Mouse (Mus musculus): ENCODE results near the gene Adam10. TPM values are rescaled to one million over a fixed set of nuclear protein-coding genes. Genes with fewer than 3 reads are reported as not detected.

Gene Adam10
- polyA plus RNA-seq, 1 experiment from 2014 or later = 58.2 TPM

- no peak overlapping the region for H3K4me2 ChIP-seq (ENCODE audit: low read depth, low read length)
- H3K27ac ChIP-seq (ENCODE audit: low read length) = no peak overlapping the region
- H3K9ac ChIP-seq (ENCODE audit: low read length) = no peak overlapping the region
- H3K27me3 ChIP-seq (ENCODE audit: control insufficient read depth, insufficient read depth, low read length) = no peaks in the 10 kb centered on the region
- 35% methylated on average over 1 of the region's 1 CpGs for WGBS
- H3K9me3 ChIP-seq (replicated peaks; ENCODE audit: control insufficient read depth, low read length) = no peaks in the 10 kb centered on the region
- H3K4me1 ChIP-seq (ENCODE audit: control insufficient read depth, insufficient read depth, low read length) = peaks cover 23% of the 10 kb centered on the region
- H3K4me3 ChIP-seq (ENCODE audit: low read length) = no peak overlapping the region
- no peak for ATAC-seq (replicated peaks; ENCODE audit: extremely low read depth, insufficient read depth, low FRiP score)
- no peaks in the 10 kb centered on the region for H3K36me3 ChIP-seq (ENCODE audit: control insufficient read depth, insufficient read depth)
Observed at GRCm38 (mm10) chr9:70682202-70682601, 3.4 kb downstream of the Adam10 start.

GRCm38 (mm10) chr9:70688301-70688968 is 9.6 kb downstream of the Adam10 start:
- Histone ChIP-seq H3K9me3 (replicated peaks; ENCODE audit: control insufficient read depth, low read length) (no peaks in the 10 kb centered on the region), H3K4me2 (ENCODE audit: low read depth, low read length) (no peak overlapping the region), H3K4me1 (ENCODE audit: control insufficient read depth, insufficient read depth, low read length) (peaks cover 22% of the 10 kb centered on the region), H3K27me3 (ENCODE audit: control insufficient read depth, insufficient read depth, low read length) (no peaks in the 10 kb centered on the region), H3K4me3 (ENCODE audit: low read length) (no peak overlapping the region), H3K9ac (ENCODE audit: low read length) (no peak overlapping the region), H3K36me3 (ENCODE audit: control insufficient read depth, insufficient read depth) (no peaks in the 10 kb centered on the region), H3K27ac (ENCODE audit: low read length) (no peak overlapping the region)
- no peak for ATAC-seq (replicated peaks; ENCODE audit: extremely low read depth, insufficient read depth, low FRiP score)
- WGBS = 59% methylated on average over 2 of the region's 2 CpGs

- 80% methylated on average over 3 of the region's 3 CpGs for WGBS
- H3K27ac ChIP-seq (ENCODE audit: low read length) = no peak overlapping the region
- H3K27me3 ChIP-seq (ENCODE audit: control insufficient read depth, insufficient read depth, low read length) = no peaks in the 10 kb centered on the region
- H3K4me1 ChIP-seq (ENCODE audit: control insufficient read depth, insufficient read depth, low read length) = peaks cover 20% of the 10 kb centered on the region
- no peak overlapping the region for H3K4me2 ChIP-seq (ENCODE audit: low read depth, low read length)
- H3K36me3 ChIP-seq (ENCODE audit: control insufficient read depth, insufficient read depth) = no peaks in the 10 kb centered on the region
- H3K4me3 ChIP-seq (ENCODE audit: low read length) = no peak overlapping the region
- H3K9me3 ChIP-seq (replicated peaks; ENCODE audit: control insufficient read depth, low read length) = no peaks in the 10 kb centered on the region
- ATAC-seq (replicated peaks; ENCODE audit: extremely low read depth, insufficient read depth, low FRiP score) = no peak
- no peak overlapping the region for H3K9ac ChIP-seq (ENCODE audit: low read length)
Observed at GRCm38 (mm10) chr9:70689926-70690325, 11.1 kb downstream of the Adam10 start.

GRCm38 (mm10) chr9:70690579-70690978 is 11.8 kb downstream of the Adam10 start:
- Histone ChIP-seq H3K36me3 (ENCODE audit: control insufficient read depth, insufficient read depth) (no peaks in the 10 kb centered on the region), H3K9me3 (replicated peaks; ENCODE audit: control insufficient read depth, low read length) (no peaks in the 10 kb centered on the region), H3K27ac (ENCODE audit: low read length) (no peak overlapping the region), H3K4me1 (ENCODE audit: control insufficient read depth, insufficient read depth, low read length) (peaks cover 14% of the 10 kb centered on the region), H3K4me2 (ENCODE audit: low read depth, low read length) (no peak overlapping the region), H3K27me3 (ENCODE audit: control insufficient read depth, insufficient read depth, low read length) (no peaks in the 10 kb centered on the region), H3K4me3 (ENCODE audit: low read length) (no peak overlapping the region), H3K9ac (ENCODE audit: low read length) (no peak overlapping the region)
- no peak for ATAC-seq (replicated peaks; ENCODE audit: extremely low read depth, insufficient read depth, low FRiP score)

GRCm38 (mm10) chr9:70691772-70692693 is 13.2 kb downstream of the Adam10 start:
- H3K9ac ChIP-seq (ENCODE audit: low read length) = no peak overlapping the region
- H3K27ac ChIP-seq (ENCODE audit: low read length) = no peak overlapping the region
- H3K4me2 ChIP-seq (ENCODE audit: low read depth, low read length) = no peak overlapping the region
- no peak for ATAC-seq (replicated peaks; ENCODE audit: extremely low read depth, insufficient read depth, low FRiP score)
- H3K9me3 ChIP-seq (replicated peaks; ENCODE audit: control insufficient read depth, low read length) = no peaks in the 10 kb centered on the region
- H3K27me3 ChIP-seq (ENCODE audit: control insufficient read depth, insufficient read depth, low read length) = no peaks in the 10 kb centered on the region
- peaks cover 14% of the 10 kb centered on the region for H3K4me1 ChIP-seq (ENCODE audit: control insufficient read depth, insufficient read depth, low read length)
- H3K36me3 ChIP-seq (ENCODE audit: control insufficient read depth, insufficient read depth) = no peaks in the 10 kb centered on the region
- WGBS = 47% methylated on average over 2 of the region's 2 CpGs
- H3K4me3 ChIP-seq (ENCODE audit: low read length) = no peak overlapping the region

GRCm38 (mm10) chr9:70695723-70696122 is 16.9 kb downstream of the Adam10 start:
- Histone ChIP-seq H3K4me2 (ENCODE audit: low read depth, low read length) (no peak overlapping the region), H3K9me3 (replicated peaks; ENCODE audit: control insufficient read depth, low read length) (no peaks in the 10 kb centered on the region), H3K36me3 (ENCODE audit: control insufficient read depth, insufficient read depth) (no peaks in the 10 kb centered on the region), H3K4me3 (ENCODE audit: low read length) (no peak overlapping the region), H3K9ac (ENCODE audit: low read length) (no peak overlapping the region), H3K4me1 (ENCODE audit: control insufficient read depth, insufficient read depth, low read length) (peaks cover 5% of the 10 kb centered on the region; the same call in 1 of the 2 replicates), H3K27me3 (ENCODE audit: control insufficient read depth, insufficient read depth, low read length) (no peaks in the 10 kb centered on the region), H3K27ac (ENCODE audit: low read length) (no peak overlapping the region)
- ATAC-seq (replicated peaks; ENCODE audit: extremely low read depth, insufficient read depth, low FRiP score) = no peak
- WGBS = 68% methylated on average over 2 of the region's 2 CpGs

- Histone ChIP-seq H3K4me3 (ENCODE audit: low read length) (no peak overlapping the region), H3K9ac (ENCODE audit: low read length) (no peak overlapping the region), H3K27me3 (ENCODE audit: control insufficient read depth, insufficient read depth, low read length) (no peaks in the 10 kb centered on the region), H3K36me3 (ENCODE audit: control insufficient read depth, insufficient read depth) (no peaks in the 10 kb centered on the region), H3K4me2 (ENCODE audit: low read depth, low read length) (no peak overlapping the region), H3K27ac (ENCODE audit: low read length) (no peak overlapping the region), H3K9me3 (replicated peaks; ENCODE audit: control insufficient read depth, low read length) (no peaks in the 10 kb centered on the region), H3K4me1 (ENCODE audit: control insufficient read depth, insufficient read depth, low read length) (no peaks in the 10 kb centered on the region)
- no peak for ATAC-seq (replicated peaks; ENCODE audit: extremely low read depth, insufficient read depth, low FRiP score)
- 72% methylated on average over 1 of the region's 1 CpGs for WGBS
Observed at GRCm38 (mm10) chr9:70698090-70698489, 19.3 kb downstream of the Adam10 start.

- 0 out of 2 replicates have a peak, but pooled peaks cover 4% of the 10 kb centered on the region for H3K36me3 ChIP-seq (ENCODE audit: control insufficient read depth, insufficient read depth)
- no peak for ATAC-seq (replicated peaks; ENCODE audit: extremely low read depth, insufficient read depth, low FRiP score)
- no peak overlapping the region for H3K4me3 ChIP-seq (ENCODE audit: low read length)
- WGBS = 92% methylated on average over 5 of the region's 5 CpGs
- no peaks in the 10 kb centered on the region for H3K9me3 ChIP-seq (replicated peaks; ENCODE audit: control insufficient read depth, low read length)
- H3K9ac ChIP-seq (ENCODE audit: low read length) = no peak overlapping the region
- H3K27ac ChIP-seq (ENCODE audit: low read length) = no peak overlapping the region
- no peaks in the 10 kb centered on the region for H3K4me1 ChIP-seq (ENCODE audit: control insufficient read depth, insufficient read depth, low read length)
- H3K27me3 ChIP-seq (ENCODE audit: control insufficient read depth, insufficient read depth, low read length) = no peaks in the 10 kb centered on the region
- no peak overlapping the region for H3K4me2 ChIP-seq (ENCODE audit: low read depth, low read length)
Observed at GRCm38 (mm10) chr9:70703597-70704203, 24.9 kb downstream of the Adam10 start.

GRCm38 (mm10) chr9:70706444-70706843 is 27.6 kb downstream of the Adam10 start:
- no peak for ATAC-seq (replicated peaks; ENCODE audit: extremely low read depth, insufficient read depth, low FRiP score)
- no peak overlapping the region for H3K4me2 ChIP-seq (ENCODE audit: low read depth, low read length)
- no peaks in the 10 kb centered on the region for H3K9me3 ChIP-seq (replicated peaks; ENCODE audit: control insufficient read depth, low read length)
- no peaks in the 10 kb centered on the region for H3K27me3 ChIP-seq (ENCODE audit: control insufficient read depth, insufficient read depth, low read length)
- H3K4me3 ChIP-seq (ENCODE audit: low read length) = no peak overlapping the region
- no peak overlapping the region for H3K27ac ChIP-seq (ENCODE audit: low read length)
- 0 out of 2 replicates have a peak, but pooled peaks cover 4% of the 10 kb centered on the region for H3K36me3 ChIP-seq (ENCODE audit: control insufficient read depth, insufficient read depth)
- H3K4me1 ChIP-seq (ENCODE audit: control insufficient read depth, insufficient read depth, low read length) = no peaks in the 10 kb centered on the region
- 94% methylated on average over 1 of the region's 1 CpGs for WGBS
- H3K9ac ChIP-seq (ENCODE audit: low read length) = no peak overlapping the region

Measured in heart, embryonic 16.5 days (tissue).